Mouse (Mus musculus) midbrain, embryonic 12.5 days (tissue): ENCODE results near the gene Hs3st5. TPM values are rescaled to one million over a fixed set of nuclear protein-coding genes. Genes with fewer than 3 reads are reported as not detected.
A peak's percentile ranks its signal among the peaks of the same experiment; 100 is the strongest.

Experiments used
- ATAC-seq: fragments of 200-750 bp; cut with Nextera tagmentation; 2 replicates; pipeline ENCODE4 v1.8.0; 2017; ENCODE audit warnings: low read depth, moderate TSS enrichment, moderate library complexity; ENCODE audit not compliant: low FRiP score
- H3K27ac ChIP-seq: fragments of 300-500 bp; sonication (generic); replicated peaks from 2 replicates; pipeline ENCODE4 v1.5.1; 2016; ENCODE audit warnings: mild to moderate bottlenecking
- H3K27me3 ChIP-seq: fragments of 300-500 bp; sonication (generic); 2 replicates; pipeline ENCODE4 v1.6.1; 2016; ENCODE audit warnings: mild to moderate bottlenecking
- H3K36me3 ChIP-seq: fragments of 300-500 bp; sonication (generic); 2 replicates; pipeline ENCODE4 v1.6.1; 2016
- H3K4me1 ChIP-seq: fragments of 300-500 bp; sonication (generic); 2 replicates; pipeline ENCODE4 v1.6.1; 2016
- H3K4me2 ChIP-seq: fragments of 300-500 bp; sonication (generic); replicated peaks from 2 replicates; pipeline ENCODE4 v1.6.1; 2016; ENCODE audit warnings: mild to moderate bottlenecking, moderate library complexity
- H3K4me3 ChIP-seq: fragments of 300-500 bp; sonication (generic); 2 replicates; pipeline ENCODE4 v1.5.1; 2016; ENCODE audit warnings: mild to moderate bottlenecking
- H3K9ac ChIP-seq: fragments of 300-500 bp; sonication (generic); replicated peaks from 2 replicates; pipeline ENCODE4 v1.6.1; 2016; ENCODE audit warnings: mild to moderate bottlenecking, moderate library complexity
- H3K9me3 ChIP-seq: fragments of 300-500 bp; sonication (generic); 2 replicates; pipeline ENCODE4 v1.6.1; 2016; ENCODE audit warnings: mild to moderate bottlenecking
- WGBS: fragments of 180-500 bp; shearing (Covaris S2); methylation state at CpG from one replicate; pipeline ENCODE4 v1.1.7; 2016; 5-methylcytosine and 5-hydroxymethylcytosine counted together
- polyA plus RNA-seq: library from polyadenylated mRNA; unstranded; fragments of >200 nt; fragmentation: Nextera tagmentation; extraction: Ambion mirVana; gene quantifications from 2 replicates; pipeline ENCODE4 v1.2.1, GENCODE M21; 2016

The Hs3st5 gene
- polyA plus RNA-seq = 7.1 and 7.6 TPM in 2 replicates

DNA sequence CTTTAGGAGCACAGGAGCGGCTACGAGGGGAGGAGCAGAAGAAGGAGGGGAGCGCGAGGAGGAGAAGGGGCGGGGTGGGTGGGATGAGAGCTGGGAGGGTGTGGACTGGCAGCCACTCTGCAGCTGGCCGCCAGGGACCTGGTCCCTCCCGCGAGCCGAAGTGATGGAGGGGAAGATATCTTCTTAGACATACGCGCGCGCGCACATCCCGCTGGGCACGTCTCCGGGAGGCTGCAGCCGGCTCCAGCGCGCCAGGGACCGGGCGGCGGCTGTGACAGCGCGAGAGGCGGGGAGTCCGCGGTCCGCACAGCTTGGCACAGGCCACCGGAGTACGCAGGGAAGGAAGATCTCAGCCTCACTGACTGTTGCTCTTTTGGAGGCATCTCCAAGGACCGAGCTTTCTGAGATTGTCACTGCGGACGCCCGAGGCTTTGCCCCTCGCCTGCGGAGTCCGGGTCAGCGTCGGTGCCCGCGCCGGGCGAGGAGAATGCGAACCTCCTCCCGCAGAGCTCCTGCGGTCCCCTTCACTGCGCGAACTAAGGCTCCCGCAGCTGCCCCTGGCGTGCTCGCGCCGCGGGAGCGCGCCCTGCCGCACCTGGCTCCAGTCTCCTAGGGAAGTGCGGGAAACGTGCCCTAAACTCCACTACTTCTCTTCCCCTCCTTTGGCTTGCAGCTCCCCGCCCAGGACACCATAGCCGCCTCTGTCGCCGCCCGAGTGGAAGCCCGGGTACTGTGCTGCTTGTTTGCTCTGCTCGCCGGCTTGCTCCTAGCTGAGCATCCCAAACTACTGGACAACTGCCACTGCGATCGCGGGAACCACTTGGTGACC is at the start of gene Hs3st5:
Gene Hs3st5 (plus strand): TSS at position 88 of the 829 bp plus-strand sequence.
- Histone ChIP-seq H3K4me3 (peak within 1 kb of the TSS; percentile 74), H3K4me2 (peak within 1 kb of the TSS; percentile 96), H3K27me3 (peaks cover 38% of the 10 kb centered on the region), H3K9me3 (no peaks in the 10 kb centered on the region), H3K27ac (peak within 1 kb of the TSS; percentile 66), H3K4me1 (peaks cover 12% of the 10 kb centered on the region), H3K36me3 (no peaks in the 10 kb centered on the region), H3K9ac (peak within 1 kb of the TSS; percentile 65)
- peak; percentile 88 for ATAC-seq
- under 1% methylated on average over 71 of the region's 71 CpGs for WGBS

DNA sequence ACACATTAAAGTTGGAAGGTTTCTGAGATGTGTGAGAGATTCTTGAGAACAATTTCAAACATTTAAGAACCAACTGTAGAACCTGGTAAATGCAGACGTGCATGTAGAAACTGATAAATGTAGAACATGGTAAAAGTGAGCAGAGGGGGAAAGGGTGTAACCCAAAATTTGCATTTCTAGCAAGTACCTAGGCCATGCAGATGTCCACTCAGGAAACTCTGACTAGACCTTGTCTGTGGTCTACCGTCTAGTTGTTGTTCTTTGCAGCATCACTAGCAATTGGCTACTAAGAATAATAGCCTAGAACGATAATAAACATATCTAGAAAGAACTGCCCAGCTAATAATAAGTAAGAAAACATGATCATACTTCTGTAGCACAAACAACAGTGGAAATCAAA is 38.0 kb upstream of the Hs3st5 start:
- Histone ChIP-seq H3K36me3 (no peaks in the 10 kb centered on the region), H3K4me2 (no peak overlapping the region), H3K4me1 (no peaks in the 10 kb centered on the region), H3K9ac (no peak overlapping the region), H3K27ac (no peak overlapping the region), H3K9me3 (no peaks in the 10 kb centered on the region), H3K27me3 (no peaks in the 10 kb centered on the region), H3K4me3 (no peak overlapping the region)
- no peak for ATAC-seq
- WGBS = 85% methylated on average over 3 of the region's 3 CpGs

DNA sequence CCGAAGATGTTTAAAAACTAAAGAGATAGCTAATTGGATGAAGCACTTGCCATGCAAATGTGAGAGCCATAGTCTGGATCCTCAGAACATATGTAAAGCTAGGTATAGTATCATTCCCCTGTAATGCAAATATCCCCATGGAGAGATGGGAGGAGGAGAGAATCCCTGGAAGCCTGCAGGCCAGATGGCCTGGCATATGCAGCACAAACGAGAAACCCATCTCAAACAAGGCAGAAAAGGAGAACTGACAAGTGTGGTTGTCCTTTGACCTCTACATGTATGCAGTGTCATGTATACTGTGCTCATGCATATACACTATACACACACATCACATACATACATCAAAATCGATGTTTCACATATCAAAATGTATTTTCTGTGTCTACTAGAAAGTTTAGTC is 35.5 kb upstream of the Hs3st5 start:
- no peak overlapping the region for H3K4me2 ChIP-seq
- WGBS = 66% methylated on average over 3 of the region's 3 CpGs
- H3K9ac ChIP-seq = no peak overlapping the region
- no peaks in the 10 kb centered on the region for H3K27me3 ChIP-seq
- no peak overlapping the region for H3K4me3 ChIP-seq
- ATAC-seq = peak; percentile 54; the same call in 1 of the 2 replicates
- H3K36me3 ChIP-seq = no peaks in the 10 kb centered on the region
- H3K27ac ChIP-seq = no peak overlapping the region
- H3K9me3 ChIP-seq = no peaks in the 10 kb centered on the region
- H3K4me1 ChIP-seq = no peaks in the 10 kb centered on the region

DNA sequence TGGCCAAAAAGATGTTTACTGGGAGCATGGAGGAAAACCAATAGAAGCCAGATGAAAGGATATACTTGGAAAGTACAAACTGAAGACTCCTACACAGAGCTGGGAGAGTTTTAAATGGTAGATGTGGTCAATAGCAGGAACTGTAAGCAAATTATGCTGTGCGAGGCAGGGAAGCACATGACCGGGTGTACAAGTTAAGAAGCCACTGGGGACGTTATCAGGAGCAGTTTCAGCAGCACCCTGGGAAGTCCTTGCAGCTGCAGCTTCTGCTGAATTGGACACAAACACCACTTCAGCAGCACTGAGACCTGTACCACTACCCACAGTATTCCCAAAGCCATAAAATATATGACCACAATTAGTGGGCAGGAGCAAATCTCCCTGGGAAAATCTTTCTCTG is 31.8 kb upstream of the Hs3st5 start:
- no peaks in the 10 kb centered on the region for H3K9me3 ChIP-seq
- H3K4me1 ChIP-seq = no peaks in the 10 kb centered on the region
- H3K4me2 ChIP-seq = no peak overlapping the region
- WGBS = 70% methylated on average over 3 of the region's 3 CpGs
- H3K9ac ChIP-seq = no peak overlapping the region
- no peaks in the 10 kb centered on the region for H3K36me3 ChIP-seq
- H3K27ac ChIP-seq = no peak overlapping the region
- H3K4me3 ChIP-seq = no peak overlapping the region
- ATAC-seq = no peak
- H3K27me3 ChIP-seq = no peaks in the 10 kb centered on the region

DNA sequence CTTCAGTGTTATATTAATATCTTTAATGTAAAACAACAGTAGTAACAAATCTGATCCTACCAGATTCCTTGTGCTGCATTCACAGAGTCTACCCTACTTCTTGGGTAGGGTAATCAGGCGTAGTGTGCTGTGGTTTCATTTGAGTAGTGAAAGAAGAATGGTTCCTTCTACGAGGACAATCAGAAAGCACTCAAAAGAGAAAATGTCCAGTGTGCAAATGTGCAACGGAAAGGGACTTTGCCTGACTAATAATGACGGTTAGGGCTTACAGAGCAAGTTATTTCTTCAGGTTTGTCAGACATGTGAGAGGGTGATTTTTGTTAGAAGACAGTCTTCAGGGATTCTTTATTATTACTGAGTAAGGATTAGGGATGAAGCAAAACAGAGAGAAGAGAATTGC is 29.1 kb upstream of the Hs3st5 start:
- no peak overlapping the region for H3K4me3 ChIP-seq
- no peak overlapping the region for H3K9ac ChIP-seq
- H3K4me1 ChIP-seq = no peaks in the 10 kb centered on the region
- H3K27me3 ChIP-seq = no peaks in the 10 kb centered on the region
- H3K4me2 ChIP-seq = no peak overlapping the region
- H3K27ac ChIP-seq = no peak overlapping the region
- no peaks in the 10 kb centered on the region for H3K9me3 ChIP-seq
- 79% methylated on average over 4 of the region's 4 CpGs for WGBS
- H3K36me3 ChIP-seq = no peaks in the 10 kb centered on the region
- ATAC-seq = no peak

DNA sequence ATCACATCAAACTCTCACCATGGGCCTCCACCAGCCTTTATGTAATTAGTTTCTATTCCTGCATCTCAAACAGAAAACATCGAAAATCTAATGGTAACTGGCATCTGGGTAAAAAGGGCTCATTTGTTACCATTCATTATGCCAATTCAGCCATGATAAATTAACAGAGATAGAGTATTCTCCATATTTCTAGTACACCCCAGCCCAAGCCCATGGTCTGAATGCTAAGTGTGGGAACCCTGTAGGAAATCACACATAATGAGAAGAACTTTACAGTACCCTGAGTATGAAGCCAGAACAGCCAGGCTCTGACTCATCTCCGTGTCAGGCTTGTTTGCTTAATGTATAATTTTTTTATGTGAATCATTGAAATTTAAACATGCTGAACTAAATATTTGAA is 23.3 kb upstream of the Hs3st5 start:
- WGBS = 60% methylated on average over 2 of the region's 2 CpGs
- no peak overlapping the region for H3K4me2 ChIP-seq
- peak; percentile 74 for ATAC-seq
- no peak overlapping the region for H3K4me3 ChIP-seq
- H3K9ac ChIP-seq = no peak overlapping the region
- H3K4me1 ChIP-seq = no peaks in the 10 kb centered on the region
- no peaks in the 10 kb centered on the region for H3K9me3 ChIP-seq
- H3K27me3 ChIP-seq = no peaks in the 10 kb centered on the region
- no peaks in the 10 kb centered on the region for H3K36me3 ChIP-seq
- no peak overlapping the region for H3K27ac ChIP-seq

DNA sequence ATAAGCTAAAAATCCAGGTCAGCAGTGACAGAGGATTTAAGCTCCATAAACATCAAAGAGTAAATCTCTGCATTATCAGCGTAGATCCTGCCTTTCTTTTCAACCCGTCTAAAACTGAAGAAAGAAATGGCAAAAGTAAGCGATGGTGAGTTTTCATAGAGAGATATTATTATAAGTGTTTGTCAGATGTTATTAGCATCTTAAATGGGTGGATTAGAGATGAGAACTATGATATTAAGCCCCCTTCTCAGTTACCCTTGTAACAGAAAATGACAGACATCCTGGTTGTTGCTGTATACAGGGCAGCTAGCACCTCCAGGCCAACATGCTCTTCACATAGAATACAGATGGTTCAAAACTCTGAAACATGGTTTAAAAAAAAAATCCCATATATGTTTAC is 22.6 kb upstream of the Hs3st5 start:
- no peak for ATAC-seq
- no peaks in the 10 kb centered on the region for H3K27me3 ChIP-seq
- no peak overlapping the region for H3K4me3 ChIP-seq

DNA sequence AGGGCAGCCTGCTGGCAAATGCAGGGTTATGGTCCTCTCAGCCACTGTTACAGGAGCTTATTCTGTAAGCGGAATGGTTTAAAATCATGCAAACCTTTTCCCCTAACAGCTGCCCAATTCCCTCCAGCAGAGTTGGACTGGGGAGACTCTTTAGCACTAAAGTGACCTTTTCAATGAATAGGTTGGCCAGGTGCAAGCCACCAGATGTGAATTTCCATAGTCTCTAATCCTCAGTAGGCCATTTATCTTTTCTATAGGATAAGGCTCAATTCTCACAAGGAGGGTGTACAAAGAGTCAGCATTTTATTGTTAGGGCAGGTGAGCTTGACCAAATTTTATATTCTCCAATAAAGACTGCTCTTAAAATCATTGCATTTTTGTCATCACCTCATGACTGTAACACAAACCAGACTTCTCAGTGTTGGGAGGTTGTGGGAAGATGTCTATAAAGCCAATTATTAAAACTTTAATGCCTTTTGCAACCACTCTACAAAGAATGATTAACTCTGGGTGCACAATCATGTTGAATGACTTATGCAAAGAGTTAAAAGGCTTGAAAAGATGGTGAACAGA is 21.8 kb upstream of the Hs3st5 start:
- no peak overlapping the region for H3K4me2 ChIP-seq
- no peaks in the 10 kb centered on the region for H3K4me1 ChIP-seq
- no peak overlapping the region for H3K4me3 ChIP-seq
- H3K9me3 ChIP-seq = no peaks in the 10 kb centered on the region
- WGBS = 73% methylated on average over 1 of the region's 1 CpGs
- H3K27ac ChIP-seq = no peak overlapping the region
- H3K27me3 ChIP-seq = no peaks in the 10 kb centered on the region
- no peaks in the 10 kb centered on the region for H3K36me3 ChIP-seq
- ATAC-seq = no peak
- no peak overlapping the region for H3K9ac ChIP-seq

More for the DNA sequence above, 22.6 kb upstream of the Hs3st5 start:
- H3K27ac ChIP-seq = no peak overlapping the region
- no peak overlapping the region for H3K4me2 ChIP-seq
- WGBS = 55% methylated on average over 3 of the region's 3 CpGs
- no peaks in the 10 kb centered on the region for H3K4me1 ChIP-seq
- H3K36me3 ChIP-seq = no peaks in the 10 kb centered on the region
- no peaks in the 10 kb centered on the region for H3K9me3 ChIP-seq
- H3K9ac ChIP-seq = no peak overlapping the region

DNA sequence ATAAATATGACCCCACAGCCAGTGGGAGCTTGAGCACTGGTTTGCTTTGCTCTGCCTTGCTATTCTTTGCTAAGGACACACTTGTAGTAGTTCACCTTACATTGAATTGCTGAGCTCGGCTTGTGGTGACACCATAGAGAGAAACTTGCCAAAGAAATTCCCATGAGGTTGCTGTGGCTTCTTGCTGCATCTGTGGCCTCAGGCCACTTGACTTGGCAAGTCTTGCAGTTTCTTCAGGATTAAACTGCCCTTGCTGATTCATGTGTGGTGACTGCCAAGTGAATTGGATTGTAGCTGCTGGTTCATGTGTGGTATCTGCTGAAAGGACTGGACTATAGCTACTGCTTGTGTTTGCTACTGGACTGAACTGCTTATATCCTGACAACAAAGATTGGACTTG is 13.0 kb upstream of the Hs3st5 start:
- Histone ChIP-seq H3K4me1 (no peaks in the 10 kb centered on the region), H3K4me3 (no peak overlapping the region), H3K36me3 (no peaks in the 10 kb centered on the region), H3K27ac (no peak overlapping the region), H3K4me2 (no peak overlapping the region), H3K9ac (no peak overlapping the region), H3K9me3 (no peaks in the 10 kb centered on the region), H3K27me3 (no peaks in the 10 kb centered on the region)
- 81% methylated on average over 1 of the region's 1 CpGs for WGBS
- ATAC-seq = no peak

DNA sequence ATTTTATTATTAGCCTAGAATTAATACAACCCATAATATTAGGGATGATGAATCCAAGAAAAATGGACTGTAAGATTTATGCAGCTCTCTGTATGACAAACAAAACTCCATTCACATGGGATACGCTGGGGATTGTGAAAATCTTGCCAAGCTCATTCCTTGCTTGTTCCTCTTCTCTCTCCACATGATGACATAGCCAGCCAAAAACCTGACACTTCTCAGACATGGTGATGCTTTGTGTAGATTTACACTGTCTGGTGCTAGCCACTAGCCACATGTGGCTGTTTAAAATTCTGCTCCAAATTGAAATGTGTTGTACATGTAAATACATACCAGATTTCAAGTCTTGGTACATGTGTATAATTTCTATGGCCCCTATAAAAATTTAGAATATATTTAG is 6.9 kb upstream of the Hs3st5 start:
- Histone ChIP-seq H3K4me3 (no peak overlapping the region), H3K4me2 (no peak overlapping the region), H3K9me3 (no peaks in the 10 kb centered on the region), H3K9ac (no peak overlapping the region), H3K4me1 (no peaks in the 10 kb centered on the region), H3K27ac (no peak overlapping the region), H3K36me3 (no peaks in the 10 kb centered on the region), H3K27me3 (peaks cover 16% of the 10 kb centered on the region)
- 82% methylated on average over 1 of the region's 1 CpGs for WGBS
- ATAC-seq = no peak

DNA sequence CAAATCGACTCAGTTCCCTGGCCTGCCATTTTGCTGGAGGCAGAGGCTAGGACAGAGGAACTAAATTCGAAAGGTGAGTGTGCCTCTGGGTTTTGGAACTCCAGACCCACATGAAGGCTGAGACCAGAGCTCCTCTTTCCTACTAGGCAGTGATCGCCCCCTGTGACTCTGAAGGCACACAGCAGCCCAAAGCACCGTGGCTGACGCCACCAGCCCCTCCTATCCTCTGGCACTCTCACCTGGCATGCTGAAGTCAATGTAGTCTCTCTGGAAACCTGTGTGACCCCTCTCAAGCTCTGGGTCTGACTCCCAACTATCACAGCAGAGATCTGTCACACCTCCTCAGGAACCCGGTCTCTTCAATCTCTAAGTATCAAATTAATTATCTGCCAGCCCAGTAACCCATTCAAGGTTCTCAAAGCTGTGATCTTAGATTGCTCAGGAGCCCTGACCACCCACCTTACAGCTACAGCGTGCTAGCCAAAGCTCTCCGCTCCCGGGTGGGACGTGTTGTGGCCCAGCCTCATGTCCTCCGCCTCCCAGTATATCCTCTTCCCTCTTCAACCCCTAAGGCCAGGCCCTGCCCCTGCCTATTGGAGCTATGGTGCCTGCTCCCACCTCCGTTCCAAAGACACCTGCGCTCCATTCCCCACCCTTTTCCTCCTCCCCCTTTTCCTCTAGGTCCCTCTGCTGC is 434 bp upstream of the Hs3st5 start:
- H3K4me1 ChIP-seq = peaks cover 12% of the 10 kb centered on the region
- peak overlapping the region; percentile 65 for H3K9ac ChIP-seq
- peaks cover 42% of the 10 kb centered on the region for H3K27me3 ChIP-seq
- H3K4me3 ChIP-seq = peak overlapping the region; percentile 74
- peak; percentile 74 for ATAC-seq
- WGBS = 7% methylated on average over 13 of the region's 13 CpGs
- no peaks in the 10 kb centered on the region for H3K36me3 ChIP-seq
- H3K9me3 ChIP-seq = no peaks in the 10 kb centered on the region
- H3K4me2 ChIP-seq = peak overlapping the region; percentile 96
- 0 out of 2 replicates have a peak overlapping the region, but pooled peaks have one; percentile 66 for H3K27ac ChIP-seq

DNA sequence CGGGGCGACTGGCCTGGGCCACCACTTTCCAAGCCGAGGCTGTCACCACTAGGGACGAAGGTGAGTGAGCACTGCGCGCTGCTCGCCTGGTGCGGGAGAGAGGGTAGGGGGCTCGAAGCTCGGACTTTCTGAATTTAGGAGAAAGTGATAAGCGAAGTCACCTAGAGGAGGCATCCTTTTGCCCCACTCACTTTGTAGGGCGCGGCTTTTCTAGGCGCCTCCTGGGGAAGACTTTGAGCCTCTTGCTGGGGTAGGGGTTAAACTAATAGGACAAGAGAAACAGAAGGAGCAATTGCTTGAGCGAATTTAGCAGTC is 899 bp downstream of the Hs3st5 start:
- peak overlapping the region; percentile 66; the same call in 1 of the 2 replicates for H3K27ac ChIP-seq
- H3K4me2 ChIP-seq = peak overlapping the region; percentile 96
- no peak for ATAC-seq
- H3K4me1 ChIP-seq = peaks cover 12% of the 10 kb centered on the region
- WGBS = 0% methylated on average over 15 of the region's 15 CpGs
- no peaks in the 10 kb centered on the region for H3K36me3 ChIP-seq
- peak overlapping the region; percentile 65 for H3K9ac ChIP-seq
- peak overlapping the region; percentile 74 for H3K4me3 ChIP-seq
- peaks cover 38% of the 10 kb centered on the region for H3K27me3 ChIP-seq
- no peaks in the 10 kb centered on the region for H3K9me3 ChIP-seq
